Mouse (Mus musculus): ENCODE results near the gene Ptpn18. TPM values are rescaled to one million over a fixed set of nuclear protein-coding genes. Genes with fewer than 3 reads are reported as not detected.
"Not testable (repeated sequence)": the region's sequence is repeated elsewhere in the genome, so short reads cannot be mapped to it uniquely, and the experiment has no call there.

Gene Ptpn18
- 1 to 10 TPM; 3.4 to 5.2 TPM for total RNA-seq (2021)
- long read RNA-seq, experiment 1, partial matches to known transcripts: 3 of 4 reads
- long read RNA-seq, experiment 1, other reads (novel, unspliced or antisense): 1 of 4 reads
- long read RNA-seq, experiment 2, partial matches to known transcripts: 7 of 8 reads
- long read RNA-seq, experiment 2, other reads (novel, unspliced or antisense): 1 of 8 reads

GRCm38 (mm10) chr1:34459284-34460060 lies at the start of gene Ptpn18:
Gene Ptpn18 (plus strand): TSS chr1:34459762.
- DNase-seq (ENCODE audit: low spot score in 2 of 2): peak; percentile 83 to 87

DNA sequence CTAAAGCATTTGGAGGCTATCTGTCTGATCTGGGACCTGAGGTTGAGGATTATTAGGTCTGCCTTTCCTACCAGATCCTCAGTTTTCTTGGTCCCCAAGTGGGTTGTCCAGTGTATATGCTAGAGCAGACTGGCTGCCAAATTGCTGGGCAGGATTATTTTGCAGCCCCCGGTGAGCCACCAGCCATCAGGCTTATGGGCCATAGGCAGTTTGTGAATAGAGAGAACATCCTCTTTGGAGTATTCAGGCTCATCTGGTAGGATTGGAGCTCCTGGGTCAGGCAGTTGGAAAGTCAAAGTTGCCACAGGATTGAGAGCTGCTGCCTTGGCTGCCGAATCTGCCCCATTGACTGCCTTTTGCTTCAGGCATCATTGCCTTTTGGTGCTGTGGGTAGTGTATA lies 31.1 kb upstream of the Ptpn18 start:
- no peak for DNase-seq (ENCODE audit: low spot score in 2 of 2)

DNA sequence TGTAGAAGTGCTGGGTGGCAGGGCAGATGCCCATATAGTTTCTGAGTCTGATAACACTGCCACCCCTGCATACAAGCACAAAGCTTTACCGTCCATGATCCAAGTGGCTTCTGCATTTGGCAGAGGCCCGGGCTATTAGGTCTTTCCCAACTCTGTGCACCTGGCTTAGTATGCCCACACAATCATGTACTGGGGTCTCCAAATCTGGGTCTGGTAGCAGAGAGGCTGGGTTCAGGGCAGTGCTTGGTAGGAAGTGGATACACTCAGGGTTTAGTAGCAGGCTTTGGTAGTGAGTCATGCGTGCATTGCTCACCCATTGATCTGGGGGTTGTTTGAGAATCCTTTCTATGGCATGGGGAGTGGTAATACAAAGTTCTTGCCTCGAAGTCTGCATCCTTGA lies 30.3 kb upstream of the Ptpn18 start:
- no peak for DNase-seq (ENCODE audit: low spot score in 2 of 2)

- DNase-seq (ENCODE audit: low spot score in 2 of 2): no peak
These were observed 28.6 kb upstream of the Ptpn18 start for GRCm38 (mm10) chr1:34430981-34431380.

- no peak for DNase-seq (ENCODE audit: low spot score in 2 of 2)
These were observed 28.1 kb upstream of the Ptpn18 start for GRCm38 (mm10) chr1:34431431-34431830.

DNA sequence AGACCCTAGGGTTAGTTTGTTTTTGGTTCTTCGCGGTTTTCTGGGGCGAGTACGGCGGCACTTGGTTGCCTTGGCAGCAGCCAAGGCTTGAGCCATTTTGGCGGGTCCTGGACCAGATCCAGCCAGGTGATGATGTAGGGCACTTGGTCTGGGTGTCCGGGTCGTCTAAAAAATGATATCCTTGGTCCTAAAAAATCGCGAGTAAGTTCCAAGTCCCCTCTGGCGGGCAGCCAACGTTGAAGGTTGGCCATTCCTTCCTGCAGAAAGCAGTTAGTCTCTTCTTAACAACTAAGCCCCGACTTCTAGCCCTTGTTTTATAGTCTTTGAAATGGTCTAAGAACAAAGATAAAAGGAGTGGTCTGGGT lies 27.2 kb upstream of the Ptpn18 start:
- no peak for DNase-seq (ENCODE audit: low spot score in 2 of 2)

GRCm38 (mm10) chr1:34432776-34433481 lies 26.6 kb upstream of the Ptpn18 start:
- DNase-seq (ENCODE audit: low spot score in 2 of 2): peak; percentile 8 to 36

DNA sequence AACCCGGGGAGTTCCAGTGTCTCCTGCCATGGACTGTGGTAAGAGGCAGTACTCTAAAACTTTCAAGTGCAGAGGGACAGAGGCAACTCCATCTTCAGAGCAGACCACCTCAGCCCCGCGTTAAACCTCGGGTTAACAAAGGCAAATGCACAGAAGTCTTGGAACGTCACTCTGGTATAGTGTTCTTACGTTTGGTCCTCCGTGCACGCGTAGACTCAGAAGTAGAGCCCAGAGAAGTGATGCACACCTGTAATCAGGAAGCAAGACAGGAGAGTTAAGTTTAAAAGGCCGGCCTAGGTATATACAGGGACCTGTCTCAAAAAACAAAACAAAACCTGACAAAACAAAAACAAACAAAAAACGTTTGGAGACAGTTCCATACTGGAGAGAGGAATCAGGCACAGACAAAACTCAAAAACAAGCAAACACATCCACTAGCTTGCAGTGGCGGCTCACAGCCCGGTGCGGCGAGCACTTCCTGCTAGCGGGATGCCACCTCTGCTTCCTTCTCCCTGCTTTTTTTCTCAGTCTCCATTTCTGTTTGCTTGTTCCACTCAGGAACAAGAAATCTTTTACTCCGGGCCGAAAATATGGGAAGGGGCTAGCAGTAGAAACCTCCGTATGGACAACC lies 25.6 kb upstream of the Ptpn18 start:
- DNase-seq (ENCODE audit: low spot score in 2 of 2): no peak

GRCm38 (mm10) chr1:34434660-34435160 lies 24.9 kb upstream of the Ptpn18 start:
- peak; percentile 91 to 92 for DNase-seq (ENCODE audit: low spot score in 2 of 2)

DNA sequence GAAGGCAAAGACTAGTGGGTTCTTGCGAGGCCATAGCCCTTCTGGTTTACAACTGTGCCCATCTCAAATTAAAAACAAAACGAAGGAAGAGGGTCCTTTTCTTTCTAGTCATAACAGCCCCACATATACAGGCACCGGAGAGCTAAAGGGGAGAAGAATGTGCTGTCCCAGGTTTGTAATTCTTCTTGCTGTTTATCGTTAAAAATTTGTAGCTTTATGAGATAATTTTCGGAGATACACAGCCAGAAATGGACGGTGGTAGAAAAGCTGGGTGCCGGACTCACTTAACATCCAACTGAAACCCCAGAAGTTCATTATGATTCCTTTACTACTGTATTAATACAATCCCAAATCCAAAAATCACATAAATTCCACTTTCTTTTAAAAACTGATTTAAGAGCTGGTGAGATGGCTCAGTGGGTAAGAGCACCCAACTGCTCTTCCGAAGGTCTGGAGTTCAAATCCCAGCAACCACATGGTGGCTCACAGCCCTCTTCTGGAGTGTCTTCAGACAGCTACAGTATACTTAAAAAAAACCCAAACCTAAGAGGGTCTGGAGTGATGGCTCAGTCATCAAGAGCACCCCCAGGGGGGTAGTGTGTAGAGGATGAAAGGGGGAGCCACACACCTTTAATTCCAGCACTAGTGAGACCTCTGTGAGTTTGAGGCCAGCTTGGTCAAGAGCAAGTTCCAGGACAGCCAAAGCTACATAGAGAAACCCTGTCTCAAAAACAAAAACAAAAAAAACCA lies 24.0 kb upstream of the Ptpn18 start:
- DNase-seq (ENCODE audit: low spot score in 2 of 2): no peak

DNA sequence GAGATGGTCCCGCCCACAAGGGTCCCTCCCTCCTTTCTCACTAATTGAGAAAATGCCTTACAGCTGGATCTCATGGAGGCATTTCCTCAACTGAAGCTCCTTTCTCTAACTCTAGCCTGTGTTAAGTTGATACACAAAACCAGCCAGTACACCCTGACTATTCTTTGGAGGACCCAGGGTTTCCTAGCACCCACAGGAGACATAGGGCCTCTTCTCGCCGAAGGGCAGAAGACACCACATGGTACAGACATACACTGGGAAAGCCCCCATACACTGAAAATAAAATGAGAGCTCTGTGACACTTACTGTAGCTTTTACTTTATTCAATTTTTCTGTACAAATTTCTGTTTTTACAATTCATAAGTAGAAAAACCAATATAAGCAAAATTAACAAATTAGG lies 23.2 kb upstream of the Ptpn18 start:
- DNase-seq (ENCODE audit: low spot score in 2 of 2): no peak

GRCm38 (mm10) chr1:34437366-34437765 lies 22.2 kb upstream of the Ptpn18 start:
- not testable (repeated sequence) for DNase-seq (ENCODE audit: low spot score in 2 of 2)

- no peak for DNase-seq (ENCODE audit: low spot score in 2 of 2)
These were observed 21.0 kb upstream of the Ptpn18 start for GRCm38 (mm10) chr1:34438381-34439051.

GRCm38 (mm10) chr1:34439215-34439960 lies 20.2 kb upstream of the Ptpn18 start, which contains the start of the genes Ccdc115 and Imp4:
Gene Ccdc115 (minus strand): TSS chr1:34439672.
Gene Imp4 (plus strand): TSS chr1:34439851.
- peak; percentile 96 to 97 for DNase-seq (ENCODE audit: low spot score in 2 of 2)

- DNase-seq (ENCODE audit: low spot score in 2 of 2): no peak
These were observed 19.5 kb upstream of the Ptpn18 start for GRCm38 (mm10) chr1:34439961-34440630.

- DNase-seq (ENCODE audit: low spot score in 2 of 2): no peak
These were observed 16.4 kb upstream of the Ptpn18 start for GRCm38 (mm10) chr1:34443124-34443523.

DNA sequence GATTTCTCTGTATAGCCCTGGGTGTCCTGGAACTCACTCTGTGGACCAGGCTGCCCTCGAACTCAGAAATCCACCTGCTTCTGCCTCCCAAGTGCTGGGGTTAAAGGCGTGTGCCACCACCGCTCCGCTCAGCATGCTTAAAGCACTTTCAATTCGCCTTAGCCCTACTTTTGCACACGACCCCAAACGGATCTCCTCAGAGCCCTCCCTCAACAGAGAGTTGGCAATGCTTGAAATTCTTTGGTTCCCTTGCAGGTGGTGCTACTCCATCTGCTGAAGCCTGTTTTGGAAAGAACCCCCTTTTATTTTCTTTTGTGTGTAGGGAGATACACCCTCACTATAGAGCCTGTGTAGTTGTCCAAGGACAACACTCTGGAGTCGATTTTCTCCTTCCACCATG lies 1.1 kb upstream of the Ptpn18 start:
- no peak for DNase-seq (ENCODE audit: low spot score in 2 of 2)

DNA sequence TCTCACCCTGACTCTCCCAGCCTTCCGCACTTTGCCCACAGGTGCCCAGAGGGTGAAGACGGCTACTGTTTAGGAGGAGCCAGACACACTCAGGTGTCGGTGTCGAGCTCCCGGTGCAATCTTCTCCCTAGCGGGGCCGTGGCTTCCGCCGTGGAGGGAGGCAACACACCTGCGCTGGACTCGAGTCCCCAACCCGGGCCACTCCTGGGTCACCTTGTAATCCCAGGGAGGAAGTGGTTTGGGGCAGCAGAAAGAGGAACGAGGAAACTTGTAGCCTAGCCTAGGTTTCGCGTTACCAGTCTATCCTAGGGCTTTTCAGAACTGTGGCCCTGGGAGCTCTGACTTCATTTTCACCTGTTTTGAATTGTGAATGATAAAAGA lies 489 bp downstream of the Ptpn18 start:
- DNase-seq (ENCODE audit: low spot score in 2 of 2): no peak

- DNase-seq (ENCODE audit: low spot score in 2 of 2): peak; percentile 54 to 56
These were observed 3.2 kb downstream of the Ptpn18 start for GRCm38 (mm10) chr1:34462766-34463165.

All from layer of hippocampus, postnatal 14 days (tissue).